ENCODE assay signal across 19 mouse cellular contexts in the genomic region with DNA sequence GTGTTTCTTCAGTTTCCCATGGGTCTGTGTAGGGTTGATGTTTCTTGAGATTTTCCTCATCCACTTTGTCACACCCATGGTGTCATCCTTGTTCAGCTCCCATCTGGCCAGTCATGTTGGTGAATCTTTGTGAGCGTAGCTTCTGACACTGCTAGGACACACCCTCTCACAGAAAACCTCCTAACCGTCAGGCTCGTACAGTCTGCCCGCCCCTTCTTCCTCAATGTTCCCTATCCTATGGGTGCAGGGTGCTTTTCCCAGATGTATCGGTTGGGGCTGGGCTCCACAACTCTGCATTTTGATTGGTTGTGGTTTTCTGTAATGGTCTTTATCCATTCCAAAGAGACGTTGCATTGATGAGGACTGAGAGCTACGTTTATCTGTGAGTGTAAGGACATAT. TPM values are rescaled to one million over a fixed set of nuclear protein-coding genes. Genes with fewer than 3 reads are reported as not detected.
"Had no signal": no experiment of that assay in that cellular context is flagged by ENCODE, and none has a peak within 500 bp of the region (broad histone marks: within the 10 kb centered on the region; RNA-seq: fewer than 3 reads in every experiment).

No protein-coding gene starts in this region.

- ATAC-seq: intestine, embryonic 15.5 days had no signal

- H3K27me3 ChIP-seq: intestine, embryonic 15.5 days; kidney, embryonic 15.5 days; lung, embryonic 15.5 days had no signal

- DNase-seq: kidney, adult 11 months; kidney, adult 8-10 months; kidney, postnatal 10 days; kidney, postnatal 36 days; layer of hippocampus, postnatal 36 days; lung, adult 18-20 months; lung, postnatal 10 days; lung, postnatal 36 days; midbrain, embryonic 14.5 days; retina, postnatal 1 day; thymus, adult 18-20 months; thymus, postnatal 36 days had no signal

- H3K27ac ChIP-seq: intestine, embryonic 15.5 days; kidney, embryonic 15.5 days; left cerebral cortex, adult 2 months; lung, embryonic 15.5 days had no signal

- H3K4me2 ChIP-seq: intestine, embryonic 15.5 days; kidney, embryonic 15.5 days; lung, embryonic 15.5 days; midbrain, embryonic 11.5 days had no signal

- H3K4me1 ChIP-seq: intestine, embryonic 15.5 days; kidney, embryonic 15.5 days had no signal

- H3K36me3 ChIP-seq: intestine, embryonic 15.5 days; kidney, embryonic 15.5 days; lung, embryonic 15.5 days had no signal

- H3K9ac ChIP-seq: intestine, embryonic 15.5 days; kidney, embryonic 15.5 days; lung, embryonic 15.5 days had no signal

- H3K9me3 ChIP-seq: intestine, embryonic 15.5 days; kidney, embryonic 15.5 days; lung, embryonic 15.5 days had no signal

- H3K4me3 ChIP-seq: intestine, embryonic 15.5 days; kidney, embryonic 15.5 days; left cerebral cortex, adult 2 months; lung, embryonic 15.5 days had no signal

RNA-seq across cellular contexts. Expression of gene 1810049J17Rik, which starts 31.4 kb away (rescaled TPM):
- polyA plus RNA-seq: kidney, embryonic 15.5 days; small intestine, adult 2 months; spleen, adult 2 months had no signal
